Mouse (Mus musculus): ENCODE measurements around the gene Abcb1b.
"Not testable (repeated sequence)": the region's sequence is repeated elsewhere in the genome, so short reads cannot be mapped to it uniquely, and the experiment has no call there.

Gene Abcb1b

DNA sequence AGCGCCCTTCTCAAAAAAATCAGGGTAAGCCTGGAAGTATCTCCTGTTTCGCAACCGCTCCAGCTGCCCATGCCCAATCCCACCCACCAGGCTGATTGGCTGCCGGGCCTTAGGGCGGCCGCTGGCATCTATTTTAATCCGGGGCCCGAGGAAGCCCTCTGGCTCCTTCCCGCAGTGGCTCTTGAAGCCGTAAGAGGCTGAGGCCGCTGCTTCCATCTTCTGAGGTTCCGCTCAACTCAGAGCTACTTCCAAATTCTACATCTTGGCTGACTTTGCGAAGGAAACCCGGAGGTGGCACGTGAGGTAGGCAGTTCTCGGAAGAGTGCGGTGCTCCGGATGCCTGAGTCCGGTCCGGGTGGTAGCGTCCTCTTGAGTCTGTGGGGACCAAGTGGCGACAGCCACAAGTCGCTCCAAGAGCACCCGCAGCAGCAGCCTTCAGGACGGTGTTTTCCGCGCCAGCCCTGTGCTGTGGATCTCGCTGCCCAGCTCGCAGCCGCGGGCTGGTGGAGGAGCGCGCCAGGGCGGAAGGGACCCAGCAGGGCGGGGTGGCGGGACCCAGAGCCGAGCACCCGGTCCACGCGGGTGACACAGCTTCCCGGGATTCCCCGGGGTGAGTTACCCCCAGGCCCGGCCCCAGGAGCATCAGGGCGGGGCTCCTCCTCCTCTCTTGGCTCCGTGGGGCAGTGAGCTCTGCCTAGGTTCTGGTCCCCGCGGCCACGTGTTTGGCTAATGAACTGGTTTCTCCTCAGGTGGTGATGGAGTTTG is at the start of gene Abcb1b:
Abcb1b (plus strand) TSS at position 161 of the 765 bp plus-strand sequence.
- DNase-seq = peak; percentile 45

DNA sequence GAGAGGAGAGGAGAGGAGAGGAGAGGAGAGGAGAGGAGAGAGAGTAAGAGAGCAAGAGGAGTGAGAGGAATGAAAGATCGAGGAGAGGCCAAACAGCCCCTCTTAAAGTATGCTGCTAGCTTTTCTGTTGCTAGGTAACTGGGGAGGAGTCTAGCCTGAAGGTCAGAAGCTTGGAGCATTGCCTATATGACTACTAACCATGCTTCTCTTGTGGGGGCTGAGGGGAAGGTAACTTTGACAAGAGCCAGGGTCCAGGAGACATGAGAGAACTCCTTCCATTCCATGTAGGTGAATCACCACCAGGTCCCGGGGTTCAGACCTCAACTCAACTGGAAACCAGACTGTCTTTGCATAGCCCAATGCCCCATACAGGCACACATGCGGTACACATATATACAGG is 25.1 kb upstream of the Abcb1b start:
- no peak for DNase-seq

DNA sequence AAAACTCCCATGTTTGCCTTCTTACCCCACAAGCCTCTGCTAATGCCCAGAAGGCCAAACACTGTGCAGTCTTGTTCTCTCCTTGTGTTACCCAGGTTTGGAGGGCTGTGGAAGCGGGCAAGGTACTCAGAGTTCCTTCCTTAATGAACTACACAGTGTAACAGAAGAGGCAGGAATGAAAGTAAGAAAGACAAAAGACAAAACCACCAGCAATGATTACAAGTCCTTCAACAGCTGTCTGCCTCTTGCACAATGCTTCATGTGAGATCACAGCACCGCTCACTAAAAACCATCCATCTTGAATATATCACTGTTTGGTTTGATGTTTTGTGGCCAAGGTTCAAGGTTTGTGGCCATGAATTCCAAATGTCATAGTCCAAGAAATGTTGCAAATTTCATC is 19.6 kb upstream of the Abcb1b start:
- DNase-seq = no peak

DNA sequence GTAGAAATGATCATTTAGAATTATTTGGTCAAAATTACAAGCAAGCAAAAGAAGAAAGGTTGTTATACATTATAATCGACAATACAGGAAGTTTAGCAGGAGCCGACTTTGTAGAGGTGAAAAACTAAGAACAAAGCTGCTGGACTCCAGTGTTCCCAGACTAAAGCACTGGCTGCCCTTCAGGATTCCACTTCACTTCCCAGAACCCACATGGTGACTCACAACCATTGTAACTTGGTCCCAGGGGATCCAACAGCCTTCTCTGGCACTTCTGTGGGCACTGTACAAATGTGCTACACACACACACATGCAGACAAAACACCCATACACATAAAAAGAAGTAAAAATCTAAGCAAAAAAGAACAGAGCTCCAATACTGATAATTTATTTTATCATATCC is 19.2 kb upstream of the Abcb1b start:
- no peak for DNase-seq

DNA sequence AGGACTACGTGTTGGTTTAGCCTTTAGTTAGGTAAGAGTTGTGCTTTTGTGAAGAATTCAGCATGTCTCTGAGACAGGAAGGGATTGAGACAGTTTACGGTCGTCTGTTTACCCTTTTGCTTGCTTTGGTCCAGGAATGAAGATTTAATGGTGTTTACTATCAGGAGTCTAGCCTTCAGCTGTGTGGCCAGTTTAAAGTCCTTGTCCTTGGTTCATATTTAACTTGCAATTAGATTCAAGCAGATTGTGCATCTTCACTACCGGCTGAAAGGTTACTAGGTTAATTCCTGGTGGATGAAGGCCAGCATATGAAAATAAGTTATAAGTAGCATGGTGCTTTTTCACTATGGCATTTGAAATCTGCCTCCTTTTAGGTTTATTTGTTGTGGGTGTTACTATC is 5.7 kb upstream of the Abcb1b start:
- no peak for DNase-seq

DNA sequence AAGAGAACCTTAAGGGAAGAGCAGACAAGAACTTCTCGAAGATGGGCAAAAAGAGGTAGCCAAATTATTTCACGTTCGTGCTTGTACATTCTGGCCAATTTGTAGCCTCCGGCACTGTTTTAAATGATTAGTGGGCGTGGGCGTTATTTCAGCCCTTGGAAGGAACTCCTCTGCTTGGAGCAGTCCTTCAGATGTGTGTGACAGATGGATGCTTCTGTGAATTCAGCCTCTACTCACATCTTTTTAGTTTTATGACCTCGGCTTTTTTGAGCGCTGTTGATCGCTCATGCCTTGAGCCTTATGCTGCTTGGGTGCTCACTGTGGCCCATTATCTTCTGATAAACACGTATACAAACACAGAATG is 787 bp downstream of the Abcb1b start:
- no peak for DNase-seq

DNA sequence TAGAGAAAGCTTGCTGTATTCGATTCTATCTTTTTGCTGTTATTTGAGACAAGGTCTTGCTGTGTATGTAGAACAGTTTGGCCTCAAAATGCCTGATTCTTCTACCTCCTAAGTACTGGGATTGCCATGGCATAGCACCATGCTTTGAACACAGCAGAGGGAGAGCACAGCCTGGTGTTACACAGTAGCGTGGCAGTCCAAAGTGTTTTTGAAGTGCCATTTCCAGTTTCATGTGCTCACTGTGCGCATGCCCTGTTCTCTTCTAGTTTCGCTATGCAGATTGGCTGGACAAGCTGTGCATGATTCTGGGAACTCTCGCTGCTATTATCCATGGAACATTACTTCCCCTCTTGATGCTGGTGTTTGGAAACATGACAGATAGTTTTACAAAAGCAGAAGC is 7.8 kb downstream of the Abcb1b start:
- no peak for DNase-seq

DNA sequence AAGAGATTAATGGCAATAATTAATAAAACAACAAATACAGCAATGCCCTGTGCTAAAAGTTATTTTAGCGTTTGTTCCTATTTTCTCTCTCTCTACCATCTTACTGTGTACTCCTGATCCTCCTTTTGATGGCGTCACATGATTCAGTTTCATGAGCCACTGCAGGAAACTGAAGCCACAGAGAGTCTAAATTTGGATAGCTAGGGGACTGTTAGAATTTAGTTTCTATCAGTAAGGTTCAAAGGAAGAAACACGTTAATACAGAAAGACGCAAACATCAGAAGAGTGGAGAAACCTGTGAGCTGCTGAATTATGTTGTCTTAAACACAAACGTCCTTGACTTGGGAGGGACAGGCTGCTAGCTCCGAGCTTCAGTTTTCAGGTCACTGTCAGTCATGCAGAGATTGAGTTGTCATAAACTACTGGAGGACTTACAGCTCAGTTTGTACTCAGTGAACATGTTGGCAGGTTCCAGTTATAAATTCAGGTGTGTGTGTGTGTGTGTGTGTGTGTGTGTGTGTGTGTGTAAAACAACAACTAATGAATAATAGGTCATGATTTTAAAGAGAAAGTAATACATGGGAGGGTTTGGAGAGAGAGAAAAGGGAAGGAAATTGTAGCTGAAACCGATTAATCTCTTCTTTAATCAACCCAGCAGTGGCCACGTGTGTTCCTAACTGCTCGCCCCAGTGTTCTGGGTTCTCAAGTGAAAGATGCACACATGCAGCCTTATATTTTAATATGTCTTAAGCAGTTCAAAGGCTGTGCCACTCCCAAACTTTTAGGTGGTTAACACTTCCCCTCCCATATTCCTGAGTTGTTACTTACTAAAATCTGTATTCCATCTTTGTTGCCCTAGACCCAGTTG is 9.4 kb downstream of the Abcb1b start:
- no peak for DNase-seq

DNA sequence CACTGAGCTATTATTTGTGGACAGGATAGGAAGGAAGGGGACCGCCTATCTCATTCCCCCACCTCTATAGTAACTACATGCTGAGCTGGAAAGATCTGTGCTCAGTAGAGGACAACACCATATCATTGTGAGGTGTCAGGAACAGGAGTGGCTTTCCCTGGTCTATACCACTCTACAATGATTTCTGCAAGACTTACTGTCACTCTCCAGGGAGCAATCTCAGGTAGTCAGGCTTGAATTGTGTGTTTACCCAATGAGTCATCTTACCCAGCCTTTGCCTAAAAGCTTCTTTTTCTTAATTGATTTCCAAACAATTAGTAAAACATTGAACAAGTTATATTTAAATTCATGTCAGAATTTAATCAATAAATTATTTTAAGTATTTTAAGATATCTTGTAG is 15.9 kb downstream of the Abcb1b start:
- no peak for DNase-seq

DNA sequence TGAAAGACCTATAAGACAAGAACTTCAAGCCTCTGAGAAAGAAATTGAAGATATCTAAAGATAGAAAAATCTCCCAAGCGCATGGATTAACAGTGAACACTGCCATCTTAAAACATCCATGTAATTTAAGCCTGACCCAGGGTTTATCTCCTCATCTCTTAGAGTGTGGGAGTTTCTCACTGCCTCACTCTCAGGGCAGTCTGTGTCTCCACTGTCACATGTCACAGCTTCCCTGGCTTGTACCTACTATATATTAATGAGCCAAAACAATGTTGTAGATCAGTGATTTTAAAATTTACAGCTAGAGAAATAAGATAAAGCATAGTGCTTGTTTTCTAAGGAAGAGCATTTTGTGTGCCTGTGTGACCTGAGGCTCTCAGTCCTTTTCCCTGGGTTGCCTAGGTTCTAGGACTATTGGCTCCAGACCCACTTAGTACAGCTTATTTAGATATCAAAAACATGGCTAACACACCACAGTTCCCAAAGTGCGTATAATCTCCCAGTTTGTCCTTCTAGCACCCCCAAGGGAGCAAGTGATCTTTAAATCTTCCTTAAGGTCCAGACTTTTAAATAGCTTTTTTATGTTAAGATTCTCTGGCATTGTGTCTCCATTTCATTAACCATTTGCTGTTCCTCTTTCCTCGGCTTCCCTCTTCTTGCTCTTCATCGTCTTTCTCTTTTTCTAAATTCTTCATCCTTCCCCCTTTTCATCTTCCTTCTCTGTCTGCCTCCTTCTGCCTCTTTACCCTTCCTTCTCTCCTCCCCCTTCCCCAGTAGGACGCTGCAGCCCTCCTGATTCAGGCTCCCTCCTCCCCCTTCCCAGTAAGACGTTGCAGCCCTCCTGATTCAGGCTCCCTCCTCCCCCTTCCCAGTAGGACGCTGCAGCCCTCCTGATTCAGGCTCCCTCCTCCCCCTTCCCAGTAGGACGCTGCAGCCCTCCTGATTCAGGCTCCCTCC is 22.0 kb downstream of the Abcb1b start:
- DNase-seq = no peak

DNA sequence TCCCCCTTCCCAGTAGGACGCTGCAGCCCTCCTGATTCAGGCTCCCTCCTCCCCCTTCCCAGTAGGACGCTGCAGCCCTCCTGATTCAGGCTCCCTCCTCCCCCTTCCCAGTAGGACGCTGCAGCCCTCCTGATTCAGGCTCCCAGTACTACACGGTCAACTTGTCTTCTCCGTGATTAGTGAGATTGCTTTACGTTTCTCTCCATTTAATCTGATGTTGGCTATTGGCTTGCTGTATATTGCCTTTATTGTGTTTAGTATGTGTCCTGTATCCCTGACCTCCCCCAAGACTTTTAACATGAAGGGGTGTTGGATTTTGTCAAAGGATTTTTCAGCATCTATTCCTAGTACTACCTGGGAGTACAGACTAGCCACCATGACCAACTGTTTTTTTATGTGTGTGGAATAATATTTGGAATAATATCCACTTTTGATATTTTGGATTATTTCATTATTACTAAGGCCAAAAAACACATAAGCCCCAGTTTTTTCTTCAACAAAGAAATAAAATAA is 22.7 kb downstream of the Abcb1b start:
- not testable (repeated sequence) for DNase-seq

DNA sequence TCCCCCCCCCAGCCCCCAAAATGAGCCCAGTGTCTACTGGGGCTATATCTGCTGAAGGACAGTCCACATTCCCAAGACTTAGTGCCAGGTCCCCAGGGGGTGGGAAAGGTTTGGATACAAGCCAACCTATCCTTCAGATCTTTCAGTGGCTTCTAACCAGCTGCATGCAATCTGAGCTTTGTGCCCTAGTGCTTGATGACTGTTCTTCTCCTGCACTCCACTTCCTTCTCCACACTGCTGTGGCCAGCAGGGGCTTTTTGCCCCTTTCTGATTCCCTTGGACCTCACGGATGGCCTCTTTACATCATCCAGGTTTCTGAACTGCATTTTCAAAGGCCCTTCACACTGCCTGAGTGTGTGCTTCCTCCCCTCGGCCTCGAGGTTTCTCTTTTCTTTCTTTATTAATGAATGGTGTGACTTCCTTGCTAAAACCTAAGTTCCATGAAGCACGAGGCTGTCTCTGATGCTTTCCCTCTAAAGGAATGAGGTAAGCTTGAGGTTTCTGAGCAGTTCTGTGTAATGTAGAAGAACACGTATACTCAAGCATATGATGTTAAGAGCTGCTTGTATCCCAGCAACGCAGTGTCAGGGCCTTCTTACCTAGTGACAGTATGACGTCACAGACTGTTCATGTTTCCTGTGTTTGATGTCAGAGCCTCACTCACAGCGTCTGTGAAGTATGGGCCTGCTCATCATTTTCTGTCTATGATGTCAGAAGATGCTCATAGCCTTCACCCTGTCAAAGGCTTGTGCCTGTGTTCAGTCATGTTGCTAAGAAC is 40.9 kb downstream of the Abcb1b start:
- DNase-seq = no peak

DNA sequence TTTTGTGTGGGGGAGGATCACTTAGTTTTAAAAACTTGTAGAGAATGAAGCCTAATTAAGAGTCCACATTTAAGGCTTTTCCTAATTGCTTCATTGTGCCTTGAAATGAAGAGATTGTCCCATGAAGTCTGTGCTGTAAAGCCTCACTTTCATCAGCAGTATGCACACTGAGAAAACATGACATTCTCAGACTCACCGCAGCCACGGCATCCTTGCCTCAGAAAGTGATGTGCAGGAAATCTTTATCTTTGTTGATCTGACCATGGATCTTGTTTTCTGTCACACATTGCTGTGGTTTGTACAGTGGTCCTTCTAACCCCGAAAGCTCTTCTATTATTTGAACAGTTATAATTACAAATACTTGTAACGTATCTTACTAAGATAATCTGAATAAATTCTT is 41.7 kb downstream of the Abcb1b start:
- no peak for DNase-seq

DNA sequence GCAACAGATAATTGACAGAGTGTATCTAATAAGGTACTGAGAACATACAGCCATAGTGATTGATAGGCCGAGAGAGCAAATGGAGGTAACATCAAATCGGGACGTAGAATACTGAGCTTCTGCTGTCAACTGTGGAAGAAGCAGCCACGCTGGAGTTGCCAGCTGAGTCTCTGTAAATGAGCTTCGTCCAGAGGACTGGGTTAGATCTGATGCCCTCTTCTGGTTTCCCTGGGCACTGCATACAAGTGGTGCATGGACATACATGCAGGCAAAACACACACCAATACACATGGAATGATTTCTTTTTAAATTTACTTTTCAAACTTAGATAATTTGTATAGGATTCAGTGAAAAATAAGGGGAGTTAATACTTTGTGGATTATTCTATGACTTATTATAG is 42.9 kb downstream of the Abcb1b start:
- DNase-seq = peak; percentile 60

DNA sequence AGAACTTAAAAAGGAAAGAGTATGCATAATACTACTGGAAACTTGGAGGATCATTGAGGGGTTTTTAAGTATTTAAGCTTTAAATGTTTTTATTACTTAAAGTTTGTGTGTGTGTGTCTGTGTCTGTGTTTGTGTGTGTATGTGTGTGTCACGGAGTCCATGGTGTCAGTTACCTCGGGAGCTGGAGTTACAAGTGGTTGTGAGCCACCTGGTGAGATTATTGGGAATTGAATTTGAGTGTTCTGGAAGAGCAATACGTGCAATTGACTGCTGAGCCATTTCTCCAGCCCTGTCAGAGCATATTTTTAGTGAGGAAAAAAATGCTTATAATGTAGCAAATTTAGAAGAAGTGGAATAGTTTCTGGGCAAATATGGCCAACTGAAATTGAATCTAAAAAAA is 44.9 kb downstream of the Abcb1b start:
- DNase-seq = no peak

DNA sequence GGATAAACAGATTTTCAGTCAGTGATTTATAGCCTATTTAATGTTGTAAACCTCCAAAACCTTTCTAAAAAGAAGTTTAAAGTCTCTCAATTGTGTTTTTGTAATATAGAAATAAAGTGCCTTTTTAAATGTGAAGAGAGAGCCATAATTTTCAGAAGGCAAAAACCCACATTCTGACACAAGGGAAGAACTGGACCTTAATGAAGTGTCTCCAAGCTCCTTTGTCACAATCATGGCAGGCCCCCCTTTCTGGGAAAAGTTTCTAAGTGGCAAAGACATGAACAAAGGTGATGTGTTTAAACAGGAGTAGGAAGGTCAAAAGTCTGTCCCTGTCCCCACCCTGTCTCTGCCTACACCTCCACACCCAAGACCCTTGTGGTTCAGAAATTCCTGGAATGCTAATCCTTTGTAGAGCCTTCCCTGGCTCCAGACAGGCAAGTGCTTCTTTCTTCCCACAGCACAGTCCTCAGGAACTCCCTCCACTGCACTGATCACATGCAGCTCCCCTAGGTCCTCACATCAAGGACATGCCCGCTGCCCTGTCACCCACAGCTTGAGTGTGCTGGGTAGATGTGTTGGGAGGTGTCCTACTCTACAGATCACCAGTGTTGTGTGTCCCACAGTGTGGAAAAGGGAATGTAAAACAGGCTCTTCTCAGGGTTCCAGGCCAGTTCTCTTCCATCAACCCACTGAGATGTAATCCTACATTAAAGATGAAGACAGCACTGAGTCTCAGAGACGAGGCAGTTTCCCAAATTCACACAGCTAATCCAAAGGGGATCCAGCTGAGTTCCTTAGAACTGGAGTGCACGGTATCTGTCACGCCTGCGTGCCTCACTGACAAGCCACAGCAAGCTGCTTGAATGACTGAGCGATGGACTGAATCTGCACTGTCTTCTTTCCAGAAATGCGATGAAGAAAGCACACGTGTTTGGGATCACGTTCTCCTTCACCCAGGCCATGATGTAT is 50.9 kb downstream of the Abcb1b start:
- DNase-seq = not testable (repeated sequence)

DNA sequence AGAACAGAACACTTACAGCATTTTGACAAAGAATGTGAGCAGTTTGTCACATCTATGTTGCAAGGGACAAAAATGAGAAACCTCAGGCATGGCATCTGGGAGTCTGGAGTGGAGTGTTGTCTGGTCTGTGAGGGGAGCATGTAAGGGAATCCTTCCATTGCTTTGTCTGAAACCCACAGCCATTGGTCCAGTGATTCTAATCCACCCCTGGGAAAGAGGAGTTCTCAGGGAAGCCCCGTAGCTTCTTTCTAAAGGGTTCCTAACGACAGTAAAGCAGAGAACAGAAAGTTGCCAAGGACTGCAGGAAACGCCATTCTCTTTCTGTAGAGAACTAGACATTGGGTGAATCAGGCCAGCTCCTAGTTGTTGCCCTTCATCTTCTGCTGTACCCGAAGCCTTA is 52.9 kb downstream of the Abcb1b start:
- DNase-seq = no peak

DNA sequence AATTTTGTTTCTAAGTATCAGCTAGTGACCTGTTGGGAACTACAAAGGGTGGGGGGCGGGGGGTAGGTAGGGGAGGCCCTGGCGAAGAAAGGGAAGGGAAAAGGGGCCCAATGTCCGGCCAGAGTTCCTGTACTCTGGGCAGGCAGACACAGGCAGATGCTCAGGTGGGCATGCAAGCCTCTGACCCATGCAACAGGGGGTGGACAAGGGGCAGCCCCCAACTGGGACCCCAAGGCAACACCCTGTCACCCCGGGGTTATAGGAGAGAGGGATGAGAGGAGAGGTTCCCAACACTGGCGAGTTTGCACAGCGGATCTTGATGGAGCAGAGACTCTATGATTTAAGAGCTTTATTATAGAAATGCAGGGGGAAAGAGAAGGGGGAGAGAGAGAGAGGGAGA is 59.3 kb downstream of the Abcb1b start:
- no peak for DNase-seq

DNA sequence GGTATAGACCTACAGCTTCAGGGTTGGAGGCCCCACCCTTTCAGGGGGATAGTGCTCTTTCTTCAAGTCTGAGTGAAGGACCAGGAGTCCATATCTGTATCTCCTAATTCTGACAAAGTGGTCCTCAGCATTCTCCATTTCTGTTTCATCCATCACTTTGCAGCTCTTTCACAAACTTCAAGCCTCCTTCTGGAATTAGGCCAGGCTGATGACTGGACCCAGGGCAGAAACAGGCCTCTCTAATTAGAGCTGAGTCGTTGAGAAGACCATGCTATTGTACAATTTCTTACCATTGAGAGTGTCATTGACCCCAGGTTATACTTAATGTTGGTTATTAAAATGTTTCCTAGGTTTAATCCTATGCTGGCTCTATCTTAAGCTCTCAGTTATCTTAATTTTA is 63.9 kb downstream of the Abcb1b start:
- DNase-seq = no peak

DNA sequence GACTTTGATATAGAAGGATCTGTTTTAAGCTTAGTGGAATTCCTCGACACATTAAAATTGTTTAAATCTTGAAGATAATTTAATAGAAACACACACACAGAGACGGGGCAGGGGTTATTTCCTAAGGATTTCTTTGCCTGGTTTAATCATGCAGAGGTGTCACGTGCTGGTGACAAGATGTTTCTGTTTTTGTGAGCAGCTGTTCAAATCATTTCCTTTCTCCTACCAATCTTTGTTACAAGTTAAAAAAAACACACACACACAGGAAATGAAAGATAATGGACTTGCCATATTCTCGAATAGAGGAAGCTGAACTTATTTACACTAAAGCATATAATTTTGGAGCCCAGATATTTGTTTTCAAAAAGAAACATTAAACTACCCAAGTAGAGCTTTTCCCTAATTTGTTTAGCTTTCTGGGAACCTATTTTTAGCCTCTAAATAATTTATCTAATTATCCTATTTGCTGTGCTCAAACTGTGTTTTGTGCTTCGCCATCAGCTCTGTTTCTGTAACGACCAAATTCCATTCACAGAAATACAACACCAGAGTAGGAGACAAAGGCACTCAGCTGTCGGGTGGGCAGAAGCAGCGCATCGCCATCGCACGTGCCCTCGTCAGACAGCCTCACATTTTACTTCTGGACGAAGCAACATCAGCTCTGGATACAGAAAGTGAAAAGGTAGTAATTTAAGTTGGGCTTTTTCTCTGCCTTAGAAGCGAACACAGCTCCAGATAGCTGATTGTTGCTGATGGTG is 65.8 kb downstream of the Abcb1b start:
- DNase-seq = no peak
